Mouse (Mus musculus): ENCODE data around the gene Gpr3. TPM values are rescaled to one million over a fixed set of nuclear protein-coding genes. Genes with fewer than 3 reads are reported as not detected.

Gpr3 gene
- polyA plus RNA-seq, 1 experiment from 2014 or later: 0.15 TPM

DNA sequence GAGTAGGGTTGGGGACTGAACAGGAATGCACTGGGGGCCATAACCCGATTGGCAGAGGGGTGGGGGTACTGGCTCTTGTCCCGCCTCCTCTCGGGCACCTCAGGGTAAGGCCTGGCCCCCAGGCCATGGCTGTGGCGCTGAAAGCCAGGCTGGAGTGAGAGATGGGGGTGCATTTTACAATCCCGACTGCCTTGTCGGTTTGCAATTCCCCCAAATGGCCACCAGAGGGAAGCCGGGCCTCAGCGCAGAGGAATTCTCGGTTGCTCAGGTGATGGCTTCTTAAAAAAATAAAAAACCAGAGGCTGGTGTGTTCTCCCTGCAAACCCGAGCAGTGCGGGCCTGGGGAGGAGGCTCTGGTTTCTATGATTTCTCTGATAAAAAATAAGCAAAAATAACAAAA, 3.0 kb downstream of the Gpr3 start:
- H3K9me3 ChIP-seq (ENCODE audit: control insufficient read depth, low read length): no peaks in the 10 kb centered on the region
- H3K4me2 ChIP-seq (ENCODE audit: low read depth, low read length): no peak overlapping the region
- H3K27me3 ChIP-seq (ENCODE audit: control insufficient read depth, insufficient read depth, low read depth, low read length): peaks cover 3% of the 10 kb centered on the region; the same call in 1 of the 2 replicates
- H3K9ac ChIP-seq (ENCODE audit: low read length): no peak overlapping the region
- H3K27ac ChIP-seq (ENCODE audit: low read length): no peak overlapping the region
- H3K4me3 ChIP-seq (ENCODE audit: low read length): no peak overlapping the region
- ATAC-seq (ENCODE audit: low read depth): no peak
- 2% methylated on average over 11 of the region's 11 CpGs for WGBS
- peaks cover 25% of the 10 kb centered on the region for H3K4me1 ChIP-seq (replicated peaks; ENCODE audit: control insufficient read depth, insufficient read depth, low read length)
- H3K36me3 ChIP-seq (ENCODE audit: control insufficient read depth, insufficient read depth, low read length): no peaks in the 10 kb centered on the region

DNA sequence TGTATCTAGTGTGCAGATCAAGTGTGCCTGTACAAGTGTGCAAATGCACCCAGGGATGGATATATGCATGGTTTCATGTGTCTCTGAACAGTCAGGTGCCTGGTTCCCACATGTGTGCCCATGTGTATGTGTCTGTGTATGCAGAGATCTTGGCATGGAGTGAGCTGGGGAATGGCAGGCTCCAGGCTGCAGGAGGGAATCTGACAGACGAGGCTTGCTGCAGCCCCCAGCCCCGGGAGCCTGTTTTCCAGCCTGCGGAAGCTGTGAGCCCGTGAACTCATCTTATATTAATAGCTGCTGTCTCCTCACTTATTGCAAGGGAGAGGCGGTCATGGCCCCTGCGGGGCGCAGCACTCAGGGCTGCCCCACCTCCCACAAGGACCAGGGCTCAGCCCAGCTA, 8.0 kb downstream of the Gpr3 start:
- no peak for ATAC-seq (ENCODE audit: low read depth)
- Histone ChIP-seq H3K36me3 (ENCODE audit: control insufficient read depth, insufficient read depth, low read length) (no peaks in the 10 kb centered on the region), H3K9ac (ENCODE audit: low read length) (peak overlapping the region; percentile 39; the same call in 1 of the 2 replicates), H3K9me3 (ENCODE audit: control insufficient read depth, low read length) (no peaks in the 10 kb centered on the region), H3K27ac (ENCODE audit: low read length) (no peak overlapping the region), H3K4me1 (replicated peaks; ENCODE audit: control insufficient read depth, insufficient read depth, low read length) (peaks cover 31% of the 10 kb centered on the region), H3K4me2 (ENCODE audit: low read depth, low read length) (no peak overlapping the region), H3K27me3 (ENCODE audit: control insufficient read depth, insufficient read depth, low read depth, low read length) (no peaks in the 10 kb centered on the region), H3K4me3 (ENCODE audit: low read length) (no peak overlapping the region)
- WGBS: 10% methylated on average over 7 of the region's 7 CpGs

DNA sequence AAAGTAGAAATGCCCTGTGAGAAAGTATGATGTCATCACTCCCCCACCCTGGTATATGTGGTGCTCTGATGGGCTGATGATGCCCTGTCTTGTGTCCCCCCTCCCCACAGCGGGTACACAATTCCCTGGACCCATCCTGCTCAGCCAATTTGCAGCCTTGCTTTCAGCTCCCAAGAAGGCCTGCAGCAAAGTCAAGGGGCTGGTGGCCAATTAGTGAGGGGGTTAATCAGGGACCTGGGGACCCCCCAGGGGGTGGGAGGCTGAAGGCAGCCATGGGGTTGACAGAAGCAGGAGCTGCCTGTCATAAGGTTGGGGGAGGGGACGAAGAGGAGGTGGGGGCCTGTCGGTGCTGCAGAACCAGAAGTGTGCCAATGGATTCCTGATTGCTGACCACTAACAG, 8.7 kb downstream of the Gpr3 start:
- H3K36me3 ChIP-seq (ENCODE audit: control insufficient read depth, insufficient read depth, low read length): no peaks in the 10 kb centered on the region
- no peak overlapping the region for H3K9ac ChIP-seq (ENCODE audit: low read length)
- WGBS: 53% methylated on average over 3 of the region's 3 CpGs
- no peak overlapping the region for H3K4me2 ChIP-seq (ENCODE audit: low read depth, low read length)
- peaks cover 37% of the 10 kb centered on the region for H3K4me1 ChIP-seq (replicated peaks; ENCODE audit: control insufficient read depth, insufficient read depth, low read length)
- no peak overlapping the region for H3K4me3 ChIP-seq (ENCODE audit: low read length)
- H3K9me3 ChIP-seq (ENCODE audit: control insufficient read depth, low read length): no peaks in the 10 kb centered on the region
- no peak for ATAC-seq (ENCODE audit: low read depth)
- no peak overlapping the region for H3K27ac ChIP-seq (ENCODE audit: low read length)
- no peaks in the 10 kb centered on the region for H3K27me3 ChIP-seq (ENCODE audit: control insufficient read depth, insufficient read depth, low read depth, low read length)

DNA sequence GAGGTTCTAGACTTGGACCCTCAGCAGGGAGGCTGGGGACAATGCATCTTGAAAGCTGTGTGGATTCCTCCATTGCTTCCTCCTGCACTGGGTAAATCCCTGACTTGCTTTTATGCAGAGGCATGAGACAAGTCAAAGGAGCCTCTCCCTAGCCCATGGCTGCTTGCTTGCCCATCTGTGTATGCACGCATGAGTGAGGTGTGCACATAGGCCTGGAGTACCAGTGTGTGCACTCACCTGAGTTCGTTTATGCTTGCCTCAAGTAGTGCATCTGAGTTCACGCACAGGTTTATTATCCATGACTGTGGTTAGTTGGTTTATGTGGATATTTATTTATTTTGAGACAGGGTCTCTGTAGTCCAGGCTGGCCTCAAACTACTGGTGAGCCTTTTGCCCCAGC, 10.1 kb downstream of the Gpr3 start:
- no peak overlapping the region for H3K4me2 ChIP-seq (ENCODE audit: low read depth, low read length)
- no peaks in the 10 kb centered on the region for H3K9me3 ChIP-seq (ENCODE audit: control insufficient read depth, low read length)
- 89% methylated on average over 3 of the region's 3 CpGs for WGBS
- peaks cover 50% of the 10 kb centered on the region for H3K4me1 ChIP-seq (replicated peaks; ENCODE audit: control insufficient read depth, insufficient read depth, low read length)
- H3K9ac ChIP-seq (ENCODE audit: low read length): no peak overlapping the region
- no peaks in the 10 kb centered on the region for H3K27me3 ChIP-seq (ENCODE audit: control insufficient read depth, insufficient read depth, low read depth, low read length)
- no peak for ATAC-seq (ENCODE audit: low read depth)
- no peak overlapping the region; the same call in 1 of the 2 replicates for H3K27ac ChIP-seq (ENCODE audit: low read length)
- no peak overlapping the region for H3K4me3 ChIP-seq (ENCODE audit: low read length)
- H3K36me3 ChIP-seq (ENCODE audit: control insufficient read depth, insufficient read depth, low read length): no peaks in the 10 kb centered on the region

DNA sequence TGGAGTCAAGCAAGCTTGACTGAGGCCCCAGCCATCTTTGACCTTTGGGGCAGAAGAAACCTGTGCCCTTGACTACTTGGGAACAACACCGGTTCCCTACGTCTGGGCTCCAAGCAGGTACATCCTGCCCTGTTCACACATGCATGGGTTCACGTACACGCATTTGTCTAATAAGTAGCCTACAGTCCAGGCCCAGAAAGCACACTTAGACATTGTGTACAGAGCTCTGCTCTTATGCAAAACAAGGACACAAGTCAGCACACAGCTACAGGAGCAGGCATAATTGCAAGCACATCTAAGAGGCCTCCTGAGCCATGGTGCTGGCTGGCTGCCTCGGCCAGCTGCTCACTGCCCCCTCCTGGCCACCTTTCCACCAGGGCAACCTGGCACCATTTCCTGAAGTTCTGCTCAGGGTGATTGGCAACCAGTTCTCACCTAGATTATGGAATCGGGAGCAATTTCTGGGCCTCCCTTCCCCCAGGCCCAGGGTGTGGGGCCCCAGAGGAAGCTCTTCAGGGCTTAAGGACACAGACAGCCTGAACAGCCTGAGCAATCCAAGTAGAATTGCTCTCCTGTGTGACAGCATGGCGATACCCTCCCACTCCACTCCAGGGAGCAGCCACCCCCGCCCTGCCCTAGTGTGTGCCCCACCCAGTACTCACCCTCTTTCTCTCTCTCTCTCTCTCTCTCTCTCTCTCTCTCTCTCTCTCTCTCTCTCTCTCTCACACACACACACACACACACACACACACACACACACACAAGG, 11.1 kb downstream of the Gpr3 start:
- Histone ChIP-seq H3K36me3 (ENCODE audit: control insufficient read depth, insufficient read depth, low read length) (peaks cover 8% of the 10 kb centered on the region), H3K4me1 (replicated peaks; ENCODE audit: control insufficient read depth, insufficient read depth, low read length) (peaks cover 58% of the 10 kb centered on the region), H3K27me3 (ENCODE audit: control insufficient read depth, insufficient read depth, low read depth, low read length) (no peaks in the 10 kb centered on the region), H3K27ac (ENCODE audit: low read length) (peak overlapping the region; percentile 69), H3K4me2 (ENCODE audit: low read depth, low read length) (no peak overlapping the region), H3K9ac (ENCODE audit: low read length) (no peak overlapping the region), H3K4me3 (ENCODE audit: low read length) (no peak overlapping the region), H3K9me3 (ENCODE audit: control insufficient read depth, low read length) (no peaks in the 10 kb centered on the region)
- ATAC-seq (ENCODE audit: low read depth): peak; percentile 31
- 60% methylated on average over 8 of the region's 8 CpGs for WGBS

DNA sequence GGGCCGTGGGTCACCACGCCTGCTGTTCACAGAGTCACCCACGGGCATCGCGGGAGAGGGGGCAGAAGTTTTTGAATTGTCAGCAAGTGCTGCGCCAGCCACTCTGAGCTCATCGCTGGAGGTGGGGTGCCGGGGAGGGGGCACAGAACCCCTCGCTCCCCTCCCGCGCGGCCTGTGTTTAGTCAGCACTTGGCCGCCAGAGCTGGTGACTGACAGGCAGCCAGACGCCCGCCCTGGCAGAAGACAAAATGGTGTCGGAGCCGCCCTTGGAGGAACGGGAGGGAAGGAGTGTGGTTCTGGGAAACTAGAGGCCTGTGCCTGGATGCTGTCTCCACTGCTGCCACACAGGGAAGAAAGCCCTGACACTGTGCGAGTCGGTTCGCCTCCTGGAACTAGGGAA, 12.0 kb downstream of the Gpr3 start:
- peaks cover 16% of the 10 kb centered on the region for H3K36me3 ChIP-seq (ENCODE audit: control insufficient read depth, insufficient read depth, low read length)
- no peak overlapping the region for H3K4me3 ChIP-seq (ENCODE audit: low read length)
- H3K27ac ChIP-seq (ENCODE audit: low read length): peak overlapping the region; percentile 69
- 29% methylated on average over 21 of the region's 21 CpGs for WGBS
- H3K9ac ChIP-seq (ENCODE audit: low read length): peak overlapping the region; percentile 49; the same call in 1 of the 2 replicates
- no peaks in the 10 kb centered on the region for H3K9me3 ChIP-seq (ENCODE audit: control insufficient read depth, low read length)
- H3K27me3 ChIP-seq (ENCODE audit: control insufficient read depth, insufficient read depth, low read depth, low read length): no peaks in the 10 kb centered on the region
- peak; percentile 21 for ATAC-seq (ENCODE audit: low read depth)
- H3K4me2 ChIP-seq (ENCODE audit: low read depth, low read length): 0 out of 2 replicates have a peak overlapping the region, but pooled peaks have one; percentile 7
- peaks cover 58% of the 10 kb centered on the region for H3K4me1 ChIP-seq (replicated peaks; ENCODE audit: control insufficient read depth, insufficient read depth, low read length)

DNA sequence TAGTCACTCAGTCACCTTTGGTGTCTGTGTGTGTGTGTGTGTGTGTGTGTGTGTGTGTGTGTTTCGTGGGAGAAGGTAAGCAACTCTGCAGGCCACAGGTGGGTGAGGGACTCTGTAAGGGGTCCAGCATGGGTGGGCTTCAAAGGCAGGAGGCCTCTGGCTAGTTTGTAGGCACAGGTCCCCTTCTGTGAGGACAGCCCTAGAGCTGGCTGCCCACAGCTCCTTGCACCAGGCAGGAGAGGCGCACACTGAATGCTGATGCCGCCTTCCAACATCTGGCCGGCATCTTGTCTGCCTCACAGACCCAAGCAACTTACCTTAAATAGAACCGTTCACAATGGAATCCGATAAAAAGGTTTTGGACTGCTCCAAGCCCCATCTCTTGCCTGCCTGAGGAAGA, 12.6 kb downstream of the Gpr3 start:
- Histone ChIP-seq H3K27ac (ENCODE audit: low read length) (peak overlapping the region; percentile 69), H3K27me3 (ENCODE audit: control insufficient read depth, insufficient read depth, low read depth, low read length) (no peaks in the 10 kb centered on the region), H3K9me3 (ENCODE audit: control insufficient read depth, low read length) (no peaks in the 10 kb centered on the region), H3K36me3 (ENCODE audit: control insufficient read depth, insufficient read depth, low read length) (peaks cover 17% of the 10 kb centered on the region), H3K4me1 (replicated peaks; ENCODE audit: control insufficient read depth, insufficient read depth, low read length) (peaks cover 55% of the 10 kb centered on the region), H3K9ac (ENCODE audit: low read length) (peak overlapping the region; percentile 49; the same call in 1 of the 2 replicates), H3K4me2 (ENCODE audit: low read depth, low read length) (no peak overlapping the region), H3K4me3 (ENCODE audit: low read length) (no peak overlapping the region)
- no peak for ATAC-seq (ENCODE audit: low read depth)
- 57% methylated on average over 6 of the region's 6 CpGs for WGBS

DNA sequence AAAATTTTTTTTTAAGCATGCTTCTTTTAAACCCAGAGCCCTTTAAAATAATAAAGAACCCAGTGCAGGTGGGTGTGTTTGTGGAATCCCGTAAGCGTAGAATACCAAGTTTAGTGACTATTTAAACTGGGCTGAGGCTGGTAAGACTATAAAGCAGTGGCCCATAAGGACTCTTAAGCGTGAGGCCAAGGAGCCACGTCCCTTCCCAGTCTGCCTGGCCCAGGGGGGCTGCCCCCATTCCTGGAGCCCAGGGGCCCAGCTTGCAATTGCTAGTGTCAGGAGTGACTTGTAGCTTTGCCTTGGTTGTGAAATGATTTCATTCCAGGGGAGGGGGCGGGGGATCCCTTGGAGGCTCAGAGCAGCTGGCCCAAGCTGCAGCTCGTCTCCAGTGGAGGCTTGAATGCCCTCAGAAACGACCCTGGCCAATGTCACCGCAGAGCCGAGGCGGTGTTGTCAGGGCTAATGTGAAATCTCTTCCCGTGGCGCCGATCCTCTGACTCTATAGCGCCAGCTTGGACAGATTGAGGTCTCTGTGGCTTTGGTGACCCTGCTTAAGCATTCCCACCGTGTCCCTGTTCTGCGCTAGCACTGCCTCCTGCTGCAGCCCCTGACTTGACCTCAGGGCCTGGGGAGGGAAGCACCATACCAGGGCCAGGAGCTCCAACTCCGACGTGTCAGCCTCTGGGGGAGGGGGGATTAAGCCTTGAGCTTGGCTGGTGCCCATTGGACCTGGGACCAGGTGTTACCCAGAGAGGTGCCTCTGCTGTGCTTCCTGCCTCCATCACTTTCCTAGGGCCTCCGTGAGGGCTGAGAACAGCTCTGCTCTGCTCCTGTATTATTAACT, 13.8 kb downstream of the Gpr3 start:
- 33% methylated on average over 19 of the region's 19 CpGs for WGBS
- H3K27me3 ChIP-seq (ENCODE audit: control insufficient read depth, insufficient read depth, low read depth, low read length): no peaks in the 10 kb centered on the region
- peaks cover 49% of the 10 kb centered on the region for H3K4me1 ChIP-seq (replicated peaks; ENCODE audit: control insufficient read depth, insufficient read depth, low read length)
- ATAC-seq (ENCODE audit: low read depth): peak; percentile 53
- no peak overlapping the region for H3K4me2 ChIP-seq (ENCODE audit: low read depth, low read length)
- H3K27ac ChIP-seq (ENCODE audit: low read length): peak overlapping the region; percentile 77
- no peak overlapping the region for H3K4me3 ChIP-seq (ENCODE audit: low read length)
- H3K9ac ChIP-seq (ENCODE audit: low read length): peak overlapping the region; percentile 32
- peaks cover 24% of the 10 kb centered on the region for H3K36me3 ChIP-seq (ENCODE audit: control insufficient read depth, insufficient read depth, low read length)
- no peaks in the 10 kb centered on the region for H3K9me3 ChIP-seq (ENCODE audit: control insufficient read depth, low read length)

DNA sequence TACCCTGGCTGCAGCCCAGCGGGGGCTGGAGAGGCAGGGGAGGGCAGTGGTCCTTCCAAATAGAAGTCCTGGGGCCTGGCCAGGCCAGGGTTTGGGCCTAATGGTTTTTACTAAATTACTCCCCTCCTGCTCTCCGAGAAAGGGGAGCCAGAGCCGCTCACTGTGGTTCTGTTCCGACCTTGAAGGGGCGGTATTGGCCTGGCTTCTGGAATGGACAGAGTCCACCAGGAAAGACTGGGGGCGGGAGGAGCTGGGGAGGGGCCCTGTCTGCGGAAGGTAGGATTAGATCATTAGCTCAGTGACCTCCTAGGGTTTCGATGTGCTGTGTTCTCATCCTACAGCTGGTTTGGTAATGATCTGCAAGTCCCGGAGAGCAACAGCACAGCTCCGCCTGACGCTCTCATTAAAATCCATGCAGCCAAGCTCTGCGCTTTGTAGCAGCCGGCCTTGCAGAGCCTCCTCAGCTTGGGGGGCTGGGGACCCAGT, 14.5 kb downstream of the Gpr3 start:
- Histone ChIP-seq H3K27ac (ENCODE audit: low read length) (peak overlapping the region; percentile 77), H3K9ac (ENCODE audit: low read length) (peak overlapping the region; percentile 41), H3K4me3 (ENCODE audit: low read length) (no peak overlapping the region), H3K4me2 (ENCODE audit: low read depth, low read length) (no peak overlapping the region), H3K36me3 (ENCODE audit: control insufficient read depth, insufficient read depth, low read length) (peaks cover 28% of the 10 kb centered on the region), H3K27me3 (ENCODE audit: control insufficient read depth, insufficient read depth, low read depth, low read length) (no peaks in the 10 kb centered on the region), H3K4me1 (replicated peaks; ENCODE audit: control insufficient read depth, insufficient read depth, low read length) (peaks cover 49% of the 10 kb centered on the region), H3K9me3 (ENCODE audit: control insufficient read depth, low read length) (no peaks in the 10 kb centered on the region)
- ATAC-seq (ENCODE audit: low read depth): peak; percentile 18; the same call in 1 of the 2 replicates
- 43% methylated on average over 13 of the region's 13 CpGs for WGBS

Measured in lung, embryonic 16.5 days (tissue).